Mouse (Mus musculus) liver, embryonic 11.5 days (tissue): ENCODE data around the gene Atxn7l2. TPM values are rescaled to one million over a fixed set of nuclear protein-coding genes. Genes with fewer than 3 reads are reported as not detected.
A peak's percentile ranks its signal among the peaks of the same experiment; 100 is the strongest.
"Not testable (repeated sequence)": the region's sequence is repeated elsewhere in the genome, so short reads cannot be mapped to it uniquely, and the experiment has no call there.

Experiments
- ATAC-seq: fragments of 200-750 bp; cut with Nextera tagmentation; replicated peaks from 2 replicates; pipeline ENCODE4 v1.8.0; 2017; ENCODE audit warnings: moderate number of reproducible peaks, mild to moderate bottlenecking, moderate TSS enrichment, moderate library complexity; ENCODE audit not compliant: low FRiP score
- DNase-seq: peaks from one replicate; pipeline ENCODE4 v3.0.0-alpha.2; 2017; ENCODE audit warnings: low spot score
- H3K27ac ChIP-seq: fragments of 300-500 bp; sonication (generic); 2 replicates; pipeline ENCODE4 v1.5.1; 2014; ENCODE audit warnings: mild to moderate bottlenecking, low read depth, low read length, control low read depth
- H3K27me3 ChIP-seq: fragments of 300-500 bp; sonication (generic); replicated peaks from 2 replicates; pipeline ENCODE4 v1.6.1; 2014; ENCODE audit warnings: low read length, mixed read lengths; ENCODE audit not compliant: control insufficient read depth, insufficient read depth
- H3K36me3 ChIP-seq: fragments of 300-500 bp; sonication (generic); 2 replicates; pipeline ENCODE4 v1.6.1; 2014; ENCODE audit warnings: mild to moderate bottlenecking, low read length, moderate library complexity, mixed read lengths; ENCODE audit not compliant: control insufficient read depth, insufficient read depth
- H3K4me1 ChIP-seq: fragments of 300-500 bp; sonication (generic); replicated peaks from 2 replicates; pipeline ENCODE4 v1.6.1; 2014; ENCODE audit warnings: low read length, mixed read lengths; ENCODE audit not compliant: control insufficient read depth, insufficient read depth
- H3K4me2 ChIP-seq: fragments of 300-500 bp; sonication (generic); 2 replicates; pipeline ENCODE4 v1.6.1; 2014; ENCODE audit warnings: mild to moderate bottlenecking, control low read depth, moderate library complexity
- H3K4me3 ChIP-seq: fragments of 300-500 bp; sonication (generic); 2 replicates; pipeline ENCODE4 v1.5.1; 2014; ENCODE audit warnings: low read depth, low read length, control low read depth
- H3K9ac ChIP-seq: fragments of 300-500 bp; sonication (generic); 2 replicates; pipeline ENCODE4 v1.6.1; 2014; ENCODE audit warnings: low read depth, low read length, control low read depth
- H3K9me3 ChIP-seq: fragments of 300-500 bp; sonication (generic); 2 replicates; pipeline ENCODE4 v1.6.1; 2016; ENCODE audit warnings: low read length, inconsistent platforms, mixed read lengths; ENCODE audit not compliant: control insufficient read depth
- WGBS: fragments of 180-500 bp; shearing (Covaris S2); extraction: QIAGEN DNeasy Blood & Tissue Kit; methylation state at CpG from one replicate; pipeline ENCODE4 v1.1.7; 2014; 5-methylcytosine and 5-hydroxymethylcytosine counted together
- polyA plus RNA-seq: library from polyadenylated mRNA; unstranded; fragments of >200 nt; fragmentation: Nextera tagmentation; extraction: Ambion mirVana; gene quantifications from 2 replicates; pipeline ENCODE4 v1.2.1, GENCODE M21; 2014

The Atxn7l2 gene
- polyA plus RNA-seq: 8.7 and 8.9 TPM in 2 replicates

GRCm38 (mm10) chr3:108210771-108211139, at the start of gene Atxn7l2:
Atxn7l2 (minus strand) TSS chr3:108210934.
- Histone ChIP-seq H3K4me2 (peak within 1 kb of the TSS; percentile 89), H3K4me3 (peak within 1 kb of the TSS; percentile 63), H3K9me3 (no peaks in the 10 kb centered on the region), H3K27ac (peak within 1 kb of the TSS; percentile 76), H3K4me1 (peaks cover 16% of the 10 kb centered on the region), H3K27me3 (peaks cover 4% of the 10 kb centered on the region; the same call in 1 of the 2 replicates), H3K36me3 (peaks cover 8% of the 10 kb centered on the region), H3K9ac (peak within 1 kb of the TSS; percentile 75)
- WGBS: under 1% methylated on average over 14 of the region's 14 CpGs
- peak; percentile 72 for ATAC-seq
- no peak for DNase-seq

- Histone ChIP-seq H3K4me2 (peak overlapping the region; percentile 82), H3K27ac (no peak overlapping the region), H3K9me3 (no peaks in the 10 kb centered on the region), H3K4me3 (peak overlapping the region; percentile 29; the same call in 1 of the 2 replicates), H3K4me1 (peaks cover 12% of the 10 kb centered on the region), H3K9ac (no peak overlapping the region), H3K27me3 (no peaks in the 10 kb centered on the region), H3K36me3 (peaks cover 8% of the 10 kb centered on the region)
- no peak for DNase-seq
- no peak for ATAC-seq
- 47% methylated on average over 3 of the region's 3 CpGs for WGBS
These were observed 48.6 kb upstream of the Atxn7l2 start for GRCm38 (mm10) chr3:108259319-108259718.

- Histone ChIP-seq H3K9me3 (no peaks in the 10 kb centered on the region), H3K36me3 (peaks cover 6% of the 10 kb centered on the region), H3K27ac (no peak overlapping the region), H3K4me3 (peak overlapping the region; percentile 97), H3K27me3 (no peaks in the 10 kb centered on the region), H3K4me2 (peak overlapping the region; percentile 82), H3K9ac (peak overlapping the region; percentile 85), H3K4me1 (peaks cover 12% of the 10 kb centered on the region)
- DNase-seq (no peak), ATAC-seq (no peak)
- 47% methylated on average over 3 of the region's 3 CpGs for WGBS
These were observed 47.2 kb upstream of the Atxn7l2 start for GRCm38 (mm10) chr3:108257831-108258500.

DNA sequence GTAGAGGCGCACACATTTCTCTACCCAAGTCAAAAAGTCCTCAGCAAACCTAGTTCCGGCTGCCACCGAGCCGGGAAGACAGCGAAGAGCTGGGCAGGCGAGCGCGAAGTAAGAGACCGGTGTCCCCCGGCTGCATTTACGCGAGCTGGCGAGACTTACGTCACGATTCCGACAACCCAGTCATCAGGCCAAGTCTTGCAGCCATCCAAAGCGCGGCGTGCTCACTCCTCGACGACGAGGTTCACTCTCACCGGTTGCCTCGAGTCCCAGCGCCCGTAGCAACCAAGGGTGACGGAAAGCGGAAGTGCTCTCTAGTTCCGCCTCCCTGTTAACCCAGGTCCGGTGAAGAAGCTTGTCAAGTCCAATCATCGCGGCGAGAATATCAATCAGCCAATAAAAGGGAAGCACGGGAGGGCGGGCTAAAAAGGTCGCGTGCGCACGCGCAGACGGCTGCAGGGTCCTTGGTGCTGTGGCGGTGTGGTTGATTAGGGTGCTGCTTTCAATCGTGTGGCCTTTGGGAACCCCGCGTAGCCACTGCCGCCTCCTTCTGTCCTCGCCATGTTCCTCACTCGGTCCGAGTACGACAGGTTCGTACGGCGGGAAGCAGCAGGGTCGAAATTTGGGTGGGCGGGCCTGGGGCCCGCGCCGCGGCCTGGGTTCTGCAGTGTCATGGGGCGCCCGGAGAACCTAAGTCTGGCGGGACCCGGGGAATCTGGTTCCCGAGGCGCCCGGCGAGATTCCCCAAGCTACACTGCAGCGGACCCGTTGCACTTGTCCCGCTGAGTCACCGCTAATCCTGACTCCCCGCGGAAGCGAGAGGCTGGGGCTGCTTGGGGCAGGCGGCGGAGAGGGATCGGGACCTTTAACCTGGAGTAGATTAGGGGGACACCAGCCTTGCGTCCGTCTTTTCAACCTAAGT, 46.2 kb upstream of the Atxn7l2 start, which contains the start of gene Psma5:
TSS of gene Psma5 (plus strand) at position 208 of the 919 bp plus-strand sequence.
- H3K36me3 ChIP-seq: peaks cover 2% of the 10 kb centered on the region; the same call in 1 of the 2 replicates
- peak within 1 kb of the TSS; percentile 85 for H3K27ac ChIP-seq
- ATAC-seq: peak; percentile 98
- peak within 1 kb of the TSS; percentile 82 for H3K4me2 ChIP-seq
- H3K4me1 ChIP-seq: peaks cover 12% of the 10 kb centered on the region
- H3K9me3 ChIP-seq: no peaks in the 10 kb centered on the region
- H3K4me3 ChIP-seq: peak within 1 kb of the TSS; percentile 97
- peak; percentile 89 for DNase-seq
- WGBS: under 1% methylated on average over 78 of the region's 79 CpGs
- H3K27me3 ChIP-seq: no peaks in the 10 kb centered on the region
- peak within 1 kb of the TSS; percentile 85 for H3K9ac ChIP-seq

- DNase-seq: no peak
- ATAC-seq: no peak
These were observed 36.1 kb upstream of the Atxn7l2 start for GRCm38 (mm10) chr3:108246857-108247256.

GRCm38 (mm10) chr3:108241243-108241839, 30.6 kb upstream of the Atxn7l2 start:
- 78% methylated on average over 3 of the region's 3 CpGs for WGBS
- Histone ChIP-seq H3K4me1 (no peaks in the 10 kb centered on the region), H3K27me3 (no peaks in the 10 kb centered on the region), H3K4me2 (no peak overlapping the region), H3K4me3 (no peak overlapping the region), H3K9ac (no peak overlapping the region), H3K36me3 (no peaks in the 10 kb centered on the region), H3K9me3 (no peaks in the 10 kb centered on the region), H3K27ac (no peak overlapping the region)
- DNase-seq (no peak), ATAC-seq (no peak)

More at GRCm38 (mm10) chr3:108246857-108247256, 36.1 kb upstream of the Atxn7l2 start:
- Histone ChIP-seq H3K27ac (no peak overlapping the region), H3K4me1 (no peaks in the 10 kb centered on the region), H3K4me3 (no peak overlapping the region), H3K36me3 (no peaks in the 10 kb centered on the region), H3K27me3 (no peaks in the 10 kb centered on the region), H3K9ac (no peak overlapping the region), H3K4me2 (no peak overlapping the region), H3K9me3 (no peaks in the 10 kb centered on the region)
- 71% methylated on average over 2 of the region's 2 CpGs for WGBS

DNA sequence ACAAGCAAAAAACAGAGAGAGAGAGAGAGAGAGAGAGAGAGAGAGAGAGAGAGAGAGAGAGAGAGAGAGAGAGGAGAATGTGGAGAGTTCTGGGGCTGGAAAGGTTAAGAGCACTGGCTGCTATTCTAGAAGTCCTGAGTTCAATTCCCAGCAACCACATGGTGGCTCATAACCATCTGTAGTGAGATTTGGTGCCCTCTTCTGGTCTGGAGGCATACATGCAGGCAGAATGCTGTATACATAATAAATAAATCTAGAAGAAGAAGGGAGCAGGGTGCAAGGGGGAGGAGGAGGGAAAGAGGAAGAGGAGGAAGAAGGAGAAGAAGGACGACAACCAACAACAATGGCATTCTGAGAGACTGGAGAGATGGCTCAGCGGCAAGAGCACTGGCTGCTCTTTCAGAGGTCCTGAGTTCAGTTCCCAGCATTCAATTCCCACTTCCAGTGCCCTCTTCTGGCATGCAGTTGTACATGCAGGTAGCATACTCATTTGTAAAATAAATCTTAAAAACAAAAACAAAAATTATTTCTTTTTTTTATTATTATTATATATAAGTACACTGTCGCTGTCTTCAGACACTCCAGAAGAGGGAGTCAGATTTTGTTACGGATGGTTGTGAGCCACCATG, 26.9 kb upstream of the Atxn7l2 start:
- not testable (repeated sequence) for ATAC-seq, H3K4me1 ChIP-seq
- 81% methylated on average over 4 of the region's 4 CpGs for WGBS

GRCm38 (mm10) chr3:108231646-108232045, 20.9 kb upstream of the Atxn7l2 start:
- H3K36me3 ChIP-seq: no peaks in the 10 kb centered on the region
- no peak for ATAC-seq
- no peak overlapping the region for H3K9ac ChIP-seq
- peaks cover 16% of the 10 kb centered on the region for H3K27me3 ChIP-seq
- H3K4me3 ChIP-seq: no peak overlapping the region
- no peak overlapping the region for H3K27ac ChIP-seq
- H3K9me3 ChIP-seq: no peaks in the 10 kb centered on the region
- WGBS: 68% methylated on average over 4 of the region's 4 CpGs
- DNase-seq: no peak
- no peaks in the 10 kb centered on the region for H3K4me1 ChIP-seq
- no peak overlapping the region for H3K4me2 ChIP-seq

More for the DNA sequence above, 26.9 kb upstream of the Atxn7l2 start:
- not testable (repeated sequence) for H3K9ac ChIP-seq, H3K36me3 ChIP-seq, H3K27ac ChIP-seq, H3K4me2 ChIP-seq, DNase-seq, H3K27me3 ChIP-seq, H3K9me3 ChIP-seq, H3K4me3 ChIP-seq
